Mouse (Mus musculus): ENCODE measurements around the gene Olfr558. TPM values are rescaled to one million over a fixed set of nuclear protein-coding genes. Genes with fewer than 3 reads are reported as not detected.

Olfr558 gene
- polyA plus RNA-seq (2012; rRNA removed), result 0.15 and 0.35 TPM in 2 replicates

DNA sequence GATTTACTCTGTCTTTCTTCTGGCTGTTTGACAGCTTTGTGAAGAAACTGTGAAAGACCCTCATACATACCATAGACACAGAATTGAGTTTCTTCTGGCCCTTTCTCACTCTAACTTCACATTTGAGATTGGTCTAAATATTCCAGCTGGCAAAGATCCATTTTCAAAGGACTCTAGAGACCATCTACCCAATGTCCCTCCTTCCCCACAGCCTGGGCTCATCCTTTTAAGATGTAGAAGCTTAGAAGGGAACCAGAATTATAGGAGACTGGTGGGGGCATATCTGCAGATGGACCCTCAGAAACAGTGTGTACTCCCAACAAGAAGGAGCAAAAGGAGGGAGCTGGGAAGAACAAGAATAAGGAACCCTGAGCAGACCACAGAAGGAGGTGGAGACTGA is at the start of gene Olfr558:
Gene Olfr558, plus strand, starts transcription at position 301 of the 400 bp plus-strand sequence.

DNA sequence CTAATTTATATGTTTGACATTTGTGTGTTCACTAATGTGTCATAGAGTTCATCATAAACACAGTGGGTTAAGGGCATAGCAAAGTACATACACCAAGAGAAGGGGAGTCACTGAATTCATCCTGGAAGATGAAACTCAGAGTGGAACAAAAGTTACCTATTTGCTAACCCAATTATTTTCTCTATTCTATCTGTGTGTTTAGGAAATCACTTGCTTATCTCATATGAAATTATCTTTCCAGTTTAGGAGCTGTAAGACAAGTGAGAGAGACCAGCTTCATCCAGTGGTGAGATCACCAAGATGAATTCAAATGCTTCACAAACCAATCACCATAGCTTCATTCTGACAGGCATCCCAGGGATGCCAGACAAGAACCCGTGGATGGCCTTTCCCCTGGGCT is 43.5 kb upstream of the Olfr558 start, which contains the start of gene Olfr555:
Gene Olfr555, plus strand, starts transcription at position 301 of the 400 bp plus-strand sequence.

DNA sequence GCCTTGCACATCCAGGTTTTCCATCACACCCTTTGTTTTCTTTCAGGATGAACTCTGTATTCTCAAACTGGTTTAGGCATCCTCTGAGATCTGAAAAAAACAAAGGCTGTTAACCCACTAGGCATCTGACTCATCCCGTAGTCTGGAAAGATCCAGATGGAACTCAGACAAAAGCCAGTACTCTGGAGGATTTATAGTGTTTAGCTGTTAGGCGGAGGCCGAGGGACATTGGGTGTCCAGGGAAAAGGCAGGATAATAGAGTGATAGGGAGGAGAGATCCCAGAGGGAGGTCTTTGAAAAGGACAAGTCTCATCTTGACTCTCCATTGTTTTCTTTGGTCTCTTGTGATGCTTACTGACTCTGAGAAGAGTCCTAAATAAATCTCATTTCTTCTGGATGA is 37.4 kb upstream of the Olfr558 start, which contains the start of gene Olfr556:
Gene Olfr556, plus strand, starts transcription at position 301 of the 400 bp plus-strand sequence.

DNA sequence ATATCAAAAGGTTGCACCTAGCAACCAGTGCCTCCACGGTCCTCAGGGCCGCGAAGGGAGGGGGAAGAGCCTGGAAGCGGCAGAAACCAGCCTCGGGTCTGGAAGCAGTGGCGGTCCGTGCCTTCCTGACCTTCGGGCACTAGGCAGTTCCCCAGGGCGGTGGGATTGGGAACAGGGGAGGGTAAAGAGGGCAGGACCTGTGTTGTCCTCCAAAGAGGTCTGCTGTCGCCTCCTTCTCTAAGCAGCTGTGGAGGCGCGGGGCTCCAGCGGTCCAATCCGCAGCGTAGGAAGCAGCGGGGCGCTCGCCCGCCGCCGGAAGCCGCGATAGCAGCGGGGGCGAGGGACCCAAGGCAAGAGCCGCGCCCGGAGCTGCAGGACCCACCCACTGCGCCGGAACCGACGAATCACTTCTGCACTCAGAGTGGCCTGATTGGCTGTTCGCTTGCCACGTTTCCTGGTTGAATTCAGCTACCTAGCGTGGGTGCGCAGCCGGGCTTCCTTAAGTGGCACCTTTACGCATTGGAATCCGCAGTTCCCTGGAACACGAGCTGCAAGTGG is 15.0 kb upstream of the Olfr558 start, which contains the start of gene Trim68:
Gene Trim68, minus strand, starts transcription at position 384 of the 558 bp plus-strand sequence.

DNA sequence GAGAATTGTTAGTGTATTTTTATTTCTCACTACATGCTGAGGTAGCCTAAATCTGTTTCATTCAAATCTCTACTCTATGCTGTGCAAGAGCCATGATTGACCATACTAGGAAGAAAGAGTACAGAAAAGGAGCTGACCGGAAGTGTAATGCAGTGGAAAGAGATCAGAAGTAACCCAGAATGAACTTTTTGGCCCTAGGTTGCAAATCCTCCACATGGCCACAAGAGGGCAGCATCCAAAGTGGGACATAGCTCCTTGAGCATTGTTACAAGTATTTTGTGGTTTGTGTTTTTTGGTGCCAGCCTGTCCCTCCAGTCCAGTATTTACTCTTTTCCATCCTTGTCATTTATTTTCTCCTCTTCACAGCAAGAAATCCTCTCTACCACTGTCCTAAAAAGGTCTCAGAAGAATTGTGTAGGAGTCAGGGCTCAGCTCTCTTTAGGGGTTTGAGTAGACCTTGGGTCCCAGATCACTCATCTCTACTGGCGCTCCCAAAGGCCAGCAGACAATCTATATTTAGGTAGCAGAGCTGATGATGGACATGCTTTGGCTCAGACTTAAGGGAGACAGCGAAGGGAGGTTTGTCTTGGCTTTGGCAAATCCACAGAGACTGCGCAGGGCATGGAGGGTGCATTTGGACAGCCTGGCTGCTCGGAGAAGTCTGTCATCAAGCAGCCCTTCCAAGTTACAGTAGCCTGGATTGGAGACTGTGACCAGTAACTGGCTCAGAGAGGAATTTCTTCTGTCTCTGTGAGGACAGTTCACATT is 6.5 kb upstream of the Olfr558 start, which contains the start of gene Olfr557:
Gene Olfr557, plus strand, starts transcription at position 553 of the 768 bp plus-strand sequence.

DNA sequence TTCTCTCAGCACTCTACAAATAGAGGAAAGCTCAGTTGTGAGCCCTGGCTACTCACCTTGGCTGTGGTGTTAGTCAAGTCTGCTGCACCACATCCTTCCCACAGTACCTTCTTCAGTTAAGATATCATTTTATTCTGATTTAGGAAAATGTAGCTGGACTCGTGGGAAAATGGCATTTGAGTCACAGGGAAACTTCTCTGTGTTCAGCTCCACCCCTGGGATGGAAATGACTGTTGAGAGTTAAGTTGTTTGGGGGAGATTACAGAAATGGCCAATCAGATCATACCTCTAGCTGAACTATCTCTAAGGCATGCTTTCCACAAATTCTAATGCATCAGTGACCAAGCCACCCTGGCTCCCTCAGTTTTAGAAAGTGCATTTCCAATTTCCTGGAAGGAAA is 17.0 kb downstream of the Olfr558 start, which contains the start of gene Olfr33:
Gene Olfr33, minus strand, starts transcription at position 101 of the 400 bp plus-strand sequence.

DNA sequence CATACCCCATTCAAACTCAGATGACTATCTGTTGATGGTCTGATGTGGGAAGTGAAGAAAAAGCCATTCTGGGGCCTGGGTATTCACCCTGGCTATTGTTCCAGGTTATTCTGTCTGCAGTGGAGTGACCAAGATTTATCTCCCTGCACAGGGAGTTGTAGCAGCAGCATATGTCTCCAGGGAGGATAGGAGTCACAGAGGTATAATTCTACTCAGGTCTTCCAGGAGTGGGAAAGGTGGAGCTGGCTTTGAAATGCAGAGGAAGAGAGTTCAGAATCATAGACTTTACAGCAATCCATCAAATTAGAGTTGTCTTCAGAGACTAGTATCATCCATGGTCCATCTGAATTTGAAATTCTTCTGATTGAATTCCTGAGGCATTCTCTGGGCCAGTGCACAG is 25.4 kb downstream of the Olfr558 start, which contains the start of gene Olfr559:
Gene Olfr559, minus strand, starts transcription at position 101 of the 400 bp plus-strand sequence.

DNA sequence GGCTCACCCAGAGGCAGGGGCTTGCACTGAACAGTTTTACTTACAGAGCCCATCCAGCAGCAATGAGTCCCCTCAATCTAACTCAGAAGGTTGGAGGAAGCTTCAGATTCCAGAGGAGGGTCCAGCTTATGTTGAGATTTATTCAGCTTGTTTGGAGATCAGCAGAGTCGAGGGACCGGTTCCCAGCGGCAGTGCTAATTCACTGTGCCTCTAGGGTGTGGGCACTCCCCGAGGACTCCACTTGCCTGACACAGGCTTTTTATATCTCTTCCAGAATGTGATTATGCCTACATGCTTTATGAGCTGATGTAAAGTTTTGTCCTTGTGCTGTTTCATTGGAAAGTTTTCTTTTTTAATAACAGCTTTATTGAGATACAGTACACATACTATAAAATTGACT is 57.3 kb downstream of the Olfr558 start, which contains the start of the genes Olfr560 and Olfr78:
Gene Olfr560, minus strand, starts transcription at position 101 of the 400 bp plus-strand sequence.
Gene Olfr78, minus strand, starts transcription at position 206 of the 400 bp plus-strand sequence.

Other genes with a start within 250 kb of the Olfr558 start
- gene Olfr543, start 220.5 kb upstream of the Olfr558 start, polyA plus RNA-seq (2012; rRNA removed), result not detected in 2 replicates
- not detected in 2 replicates for gene Olfr544, start 213.9 kb upstream of the Olfr558 start, polyA plus RNA-seq (2012; rRNA removed)
- not detected in 2 replicates for gene Olfr545, start 202.6 kb upstream of the Olfr558 start, polyA plus RNA-seq (2012; rRNA removed)
- not detected in 2 replicates for gene Olfr547, start 167.5 kb upstream of the Olfr558 start, polyA plus RNA-seq (2012; rRNA removed)
- not detected in 2 replicates for gene Olfr548-ps1, start 161.3 kb upstream of the Olfr558 start, polyA plus RNA-seq (2012; rRNA removed)
- not detected in 2 replicates for gene Olfr549, start 152.3 kb upstream of the Olfr558 start, polyA plus RNA-seq (2012; rRNA removed)
- 0.67 and 0.84 TPM in 2 replicates for gene Trim21, start 136.7 kb upstream of the Olfr558 start, polyA plus RNA-seq (2012; rRNA removed)
- gene Olfr550, start 130.8 kb upstream of the Olfr558 start, polyA plus RNA-seq (2012; rRNA removed), result not detected in 2 replicates
- not detected in 2 replicates for gene Olfr551, start 110.3 kb upstream of the Olfr558 start, polyA plus RNA-seq (2012; rRNA removed)
- not detected in 2 replicates for gene Olfr552, start 104.4 kb upstream of the Olfr558 start, polyA plus RNA-seq (2012; rRNA removed)
- gene Olfr553, start 84.0 kb upstream of the Olfr558 start, polyA plus RNA-seq (2012; rRNA removed), result not detected in 2 replicates
- gene Olfr554, start 63.8 kb upstream of the Olfr558 start, polyA plus RNA-seq (2012; rRNA removed), result not detected in 2 replicates
- not detected in 2 replicates for gene Olfr555, start 43.4 kb upstream of the Olfr558 start, polyA plus RNA-seq (2012; rRNA removed)
- not detected in 2 replicates for gene Olfr556, start 37.3 kb upstream of the Olfr558 start, polyA plus RNA-seq (2012; rRNA removed)
- gene Trim68, start 14.9 kb upstream of the Olfr558 start, polyA plus RNA-seq (2012; rRNA removed), result 2.8 and 3.8 TPM in 2 replicates
- not detected in 2 replicates for gene Olfr557, start 6.3 kb upstream of the Olfr558 start, polyA plus RNA-seq (2012; rRNA removed)
- 0.15 TPM in 1 of 2 replicates, not detected in the other for gene Olfr33, start 16.9 kb downstream of the Olfr558 start, polyA plus RNA-seq (2012; rRNA removed)
- not detected in 2 replicates for gene Olfr559, start 25.3 kb downstream of the Olfr558 start, polyA plus RNA-seq (2012; rRNA removed)
- not detected in 2 replicates for gene Olfr560, start 57.2 kb downstream of the Olfr558 start, polyA plus RNA-seq (2012; rRNA removed)
- gene Olfr78, start 57.3 kb downstream of the Olfr558 start, polyA plus RNA-seq (2012; rRNA removed), result 0.41 and 0.78 TPM in 2 replicates
- not detected in 2 replicates for gene Olfr561, start 69.0 kb downstream of the Olfr558 start, polyA plus RNA-seq (2012; rRNA removed)
- not detected in 2 replicates for gene Olfr564, start 101.3 kb downstream of the Olfr558 start, polyA plus RNA-seq (2012; rRNA removed)
- gene Olfr566, start 156.6 kb downstream of the Olfr558 start, polyA plus RNA-seq (2012; rRNA removed), result not detected in 2 replicates
- not detected in 2 replicates for gene Olfr568, start 174.9 kb downstream of the Olfr558 start, polyA plus RNA-seq (2012; rRNA removed)
- not detected in 2 replicates for gene Olfr569, start 188.7 kb downstream of the Olfr558 start, polyA plus RNA-seq (2012; rRNA removed)
- not detected in 2 replicates for gene Olfr570, start 192.4 kb downstream of the Olfr558 start, polyA plus RNA-seq (2012; rRNA removed)
- not detected in 2 replicates for gene Olfr571, start 215.3 kb downstream of the Olfr558 start, polyA plus RNA-seq (2012; rRNA removed)
- not detected in 2 replicates for gene Olfr572, start 222.2 kb downstream of the Olfr558 start, polyA plus RNA-seq (2012; rRNA removed)
- not detected in 2 replicates for gene Olfr573-ps1, start 240.4 kb downstream of the Olfr558 start, polyA plus RNA-seq (2012; rRNA removed)
- gene Olfr574, start 246.3 kb downstream of the Olfr558 start, polyA plus RNA-seq (2012; rRNA removed), result not detected in 2 replicates